In the genomic region with DNA sequence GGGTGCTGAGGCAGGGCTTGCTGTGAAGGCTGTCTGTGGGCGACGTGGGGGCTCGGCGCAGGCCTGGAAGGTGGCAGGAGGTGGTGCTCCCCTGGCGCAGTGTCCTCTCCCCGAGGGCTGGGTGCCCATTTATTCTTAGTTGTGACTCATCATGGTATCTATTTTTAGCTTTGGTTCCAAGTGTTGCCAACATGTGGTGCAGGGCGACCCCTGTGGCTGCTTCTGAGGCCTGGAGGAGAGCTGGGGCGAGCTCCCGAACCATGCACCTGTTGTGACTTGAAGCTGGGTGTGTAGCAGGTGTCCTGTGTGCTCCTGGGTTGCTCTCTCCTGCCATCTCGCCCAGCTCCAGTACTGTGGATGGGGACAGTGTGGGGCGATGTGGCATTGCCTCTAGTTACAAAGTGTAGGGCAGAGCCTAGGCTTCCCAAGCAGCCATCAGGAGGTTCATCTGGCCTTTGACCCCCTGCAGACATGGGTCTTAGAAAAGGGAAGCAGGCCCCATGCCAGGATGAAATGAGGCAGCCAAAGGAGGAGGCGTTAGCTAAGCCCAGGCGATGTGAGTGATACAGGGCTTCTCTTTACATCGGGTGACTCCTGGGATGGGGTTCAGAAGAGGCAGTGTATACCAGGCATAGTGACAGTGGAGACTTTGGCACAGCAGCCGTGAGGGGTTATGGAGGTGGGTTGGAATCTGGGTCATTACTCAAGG, we compare ENCODE assay signal across 9 mouse cellular contexts. TPM values are rescaled to one million over a fixed set of nuclear protein-coding genes. Genes with fewer than 3 reads are reported as not detected.
DNase-seq lines count a peak whose midpoint lies in the region; ATAC-seq lines count a peak whose summit lies in the region.
"Had no signal": no experiment of that assay in that cellular context is flagged by ENCODE, and none has a peak within 500 bp of the region (broad histone marks: within the 10 kb centered on the region; RNA-seq: fewer than 3 reads in every experiment).

No protein-coding gene starts in this region.

- peak overlapping the region; percentile 15; the same call in 1 of the 2 replicates for H3K27ac ChIP-seq in intestine, embryonic 16.5 days (ENCODE audit: low read length)
- no peak overlapping the region for H3K27ac ChIP-seq in forebrain, embryonic 16.5 days (ENCODE audit: low read length)
- H3K27ac ChIP-seq in midbrain, embryonic 16.5 days (ENCODE audit: low read length): no peak overlapping the region
- H3K27ac ChIP-seq: neural tube, embryonic 13.5 days had no signal

- no peaks in the 10 kb centered on the region for H3K9me3 ChIP-seq in intestine, embryonic 16.5 days (ENCODE audit: control insufficient read depth, low read length)
- H3K9me3 ChIP-seq in forebrain, embryonic 16.5 days (ENCODE audit: control insufficient read depth, low read length): no peaks in the 10 kb centered on the region
- H3K9me3 ChIP-seq in midbrain, embryonic 16.5 days (replicated peaks; ENCODE audit: control insufficient read depth, low read length, poor library complexity, severe bottlenecking): no peaks in the 10 kb centered on the region
- H3K9me3 ChIP-seq: neural tube, embryonic 13.5 days had no signal

- DNase-seq in ovary, adult 18-20 months (ENCODE audit: low spot score): peak; percentile 37
- DNase-seq in ovary, postnatal 10 days (ENCODE audit: low spot score): no peak
- DNase-seq in adrenal gland, postnatal 14 days: peak; percentile 79
- DNase-seq in gastrocnemius, adult 8-10 months (ENCODE audit: low spot score in 2 of 2): peak; percentile 87 to 88
- no peak for DNase-seq in embryo, embryonic 10.5 days (ENCODE audit: low spot score)

- H3K27me3 ChIP-seq in intestine, embryonic 16.5 days (replicated peaks; ENCODE audit: control insufficient read depth, insufficient read depth, low read length): no peaks in the 10 kb centered on the region
- H3K27me3 ChIP-seq in forebrain, embryonic 16.5 days (replicated peaks; ENCODE audit: control insufficient read depth, insufficient read depth, low read length): no peaks in the 10 kb centered on the region
- no peaks in the 10 kb centered on the region for H3K27me3 ChIP-seq in midbrain, embryonic 16.5 days (ENCODE audit: control insufficient read depth, insufficient read depth, low read depth, low read length)
- H3K27me3 ChIP-seq: neural tube, embryonic 13.5 days had no signal

- no peaks in the 10 kb centered on the region for H3K36me3 ChIP-seq in intestine, embryonic 16.5 days (ENCODE audit: control insufficient read depth, insufficient read depth, low read length)
- no peaks in the 10 kb centered on the region for H3K36me3 ChIP-seq in forebrain, embryonic 16.5 days (ENCODE audit: control insufficient read depth, insufficient read depth)
- H3K36me3 ChIP-seq in midbrain, embryonic 16.5 days (ENCODE audit: control insufficient read depth, insufficient read depth, low read length): no peaks in the 10 kb centered on the region
- H3K36me3 ChIP-seq: neural tube, embryonic 13.5 days had no signal

- ATAC-seq in intestine, embryonic 16.5 days: peak; percentile 12; the same call in 1 of the 2 replicates
- no peak for ATAC-seq in forebrain, embryonic 16.5 days
- ATAC-seq in midbrain, embryonic 16.5 days: no peak; the same call in 1 of the 2 replicates

- peaks cover 31% of the 10 kb centered on the region for H3K4me1 ChIP-seq in intestine, embryonic 16.5 days (ENCODE audit: control insufficient read depth, insufficient read depth, low read length)
- peaks cover 13% of the 10 kb centered on the region; the same call in 1 of the 2 replicates for H3K4me1 ChIP-seq in forebrain, embryonic 16.5 days (replicated peaks; ENCODE audit: control insufficient read depth, insufficient read depth, low read length)
- peaks cover 2% of the 10 kb centered on the region; the same call in 1 of the 2 replicates for H3K4me1 ChIP-seq in midbrain, embryonic 16.5 days (ENCODE audit: control insufficient read depth, insufficient read depth, low read length)

- WGBS in intestine, embryonic 16.5 days: 72% methylated on average over 15 of the region's 15 CpGs
- 74% methylated on average over 15 of the region's 15 CpGs for WGBS in forebrain, embryonic 16.5 days
- WGBS in midbrain, embryonic 16.5 days: 78% methylated on average over 15 of the region's 15 CpGs

- H3K9ac ChIP-seq in intestine, embryonic 16.5 days (ENCODE audit: low read depth, low read length): 0 out of 2 replicates have a peak overlapping the region, but pooled peaks have one; percentile 21
- H3K9ac ChIP-seq in forebrain, embryonic 16.5 days (replicated peaks; ENCODE audit: low read depth, low read length): no peak overlapping the region
- no peak overlapping the region for H3K9ac ChIP-seq in midbrain, embryonic 16.5 days (ENCODE audit: low read depth, low read length)
- H3K9ac ChIP-seq: neural tube, embryonic 13.5 days had no signal

- no peak overlapping the region for H3K4me3 ChIP-seq in intestine, embryonic 16.5 days (ENCODE audit: low read length)
- H3K4me3 ChIP-seq in forebrain, embryonic 16.5 days (replicated peaks; ENCODE audit: low read length): no peak overlapping the region
- H3K4me3 ChIP-seq in midbrain, embryonic 16.5 days (ENCODE audit: low read depth, low read length): no peak overlapping the region
- H3K4me3 ChIP-seq: neural tube, embryonic 13.5 days had no signal

- no peak overlapping the region for H3K4me2 ChIP-seq in intestine, embryonic 16.5 days (ENCODE audit: low read depth, low read length)
- H3K4me2 ChIP-seq in forebrain, embryonic 16.5 days (ENCODE audit: low read length): no peak overlapping the region
- H3K4me2 ChIP-seq in midbrain, embryonic 16.5 days (ENCODE audit: low read length): no peak overlapping the region
- H3K4me2 ChIP-seq: neural tube, embryonic 13.5 days had no signal

RNA-seq across cellular contexts. Expression of a gene that starts 23.0 kb away (rescaled TPM):
- 18.9 and 22.3 TPM in 2 replicates for total RNA-seq in adrenal gland, postnatal 14 days (2021)
- 100 to 1,000 TPM; 102 to 107 (median 103) TPM for total RNA-seq in gastrocnemius, adult 8-10 months (2022)
- 30.7 and 37.8 TPM in 2 replicates for polyA plus RNA-seq in intestine, embryonic 16.5 days (2015; fragmentation: Nextera tagmentation; extraction: Ambion mirVana)
- polyA plus RNA-seq in forebrain, embryonic 16.5 days (2015; fragmentation: Nextera tagmentation; extraction: Ambion mirVana): 2.2 TPM in 2 replicates
- polyA plus RNA-seq in midbrain, embryonic 16.5 days (2015; fragmentation: Nextera tagmentation; extraction: Ambion mirVana): 2.9 and 3.0 TPM in 2 replicates

RNA-seq across cellular contexts. Expression of a gene that starts 33.2 kb away (rescaled TPM):
- not detected in 2 replicates for total RNA-seq in adrenal gland, postnatal 14 days (2021)
- total RNA-seq in gastrocnemius, adult 8-10 months (2022): not detected
- polyA plus RNA-seq in intestine, embryonic 16.5 days (2015; fragmentation: Nextera tagmentation; extraction: Ambion mirVana): 0.28 and 0.68 TPM in 2 replicates
- not detected in 2 replicates for polyA plus RNA-seq in forebrain, embryonic 16.5 days (2015; fragmentation: Nextera tagmentation; extraction: Ambion mirVana)
- 0.13 TPM in 1 of 2 replicates, not detected in the other for polyA plus RNA-seq in midbrain, embryonic 16.5 days (2015; fragmentation: Nextera tagmentation; extraction: Ambion mirVana)
- polyA plus RNA-seq: neural tube, embryonic 13.5 days had no signal

Comparison
In these comparisons a context has a peak if more than half of its experiments do, and no peak if none do; other contexts are left out.
1. DNase-seq: peak in ovary, adult 18-20 months (single experiment), adrenal gland, postnatal 14 days (single experiment) and gastrocnemius, adult 8-10 months (2 of 2); none in ovary, postnatal 10 days (single experiment) and embryo, embryonic 10.5 days (single experiment).